Mouse (Mus musculus) heart, adult 2 months (tissue): ENCODE measurements around the gene Lsm14b.

Experiments used
- CTCF ChIP-seq: fragments of 200-600 bp; IDR thresholded peaks from 2 replicates; pipeline ENCODE4 v1.8.1; 2022; ENCODE audit warnings: antibody characterized with exemption, mild to moderate bottlenecking, moderate library complexity
- EP300 ChIP-seq: fragments of 200-500 bp; IDR thresholded peaks from 2 replicates; pipeline ENCODE4 v1.6.1; 2011; ENCODE audit warnings: low read depth, low read length, control low read depth; ENCODE audit not compliant: insufficient read depth
- POLR2A ChIP-seq: fragments of 200-500 bp; IDR thresholded peaks from 2 replicates; pipeline ENCODE4 v1.6.1; 2011; ENCODE audit warnings: mild to moderate bottlenecking, low read depth, low read length, control low read depth; ENCODE audit not compliant: insufficient read depth

GRCm38 (mm10) chr2:180005656-180006351, 19.0 kb upstream of the Lsm14b start:
- TF ChIP-seq POLR2A (no peak), CTCF (no peak), EP300 (no peak)
